In the genomic region with DNA sequence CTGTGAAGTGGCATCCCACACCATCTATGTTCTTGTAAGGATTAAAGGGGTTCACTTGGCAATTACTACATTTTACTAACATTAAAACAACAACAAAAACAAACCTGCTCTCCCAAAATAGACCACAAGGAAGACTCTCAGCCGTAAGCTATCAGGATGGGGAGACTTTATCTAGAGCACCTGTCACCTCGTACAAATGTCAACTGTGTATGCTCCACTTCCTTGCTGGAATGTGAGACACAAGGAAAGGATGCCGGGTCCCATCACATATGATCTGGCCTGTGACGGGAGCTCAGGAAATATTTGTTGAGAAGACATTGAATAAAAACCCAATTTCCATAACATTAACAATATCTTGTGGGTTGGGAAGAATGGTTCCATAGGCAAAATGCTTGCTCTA, we compare ENCODE assay signal across 11 mouse cellular contexts. TPM values are rescaled to one million over a fixed set of nuclear protein-coding genes. Genes with fewer than 3 reads are reported as not detected.
A peak's percentile ranks its signal among the peaks of the same experiment; 100 is the strongest.
DNase-seq lines count a peak whose midpoint lies in the region; ATAC-seq and TF ChIP-seq lines count a peak whose summit lies in the region.
"Had no signal": no experiment of that assay in that cellular context is flagged by ENCODE, and none has a peak within 500 bp of the region (broad histone marks: within the 10 kb centered on the region; RNA-seq: fewer than 3 reads in every experiment).

No protein-coding gene starts in this region.

- TF ChIP-seq EP300 in heart, adult 2 months (IDR thresholded peaks at IDR 0.05; ENCODE audit: insufficient read depth, low read depth, low read length), result no peak

- no peak overlapping the region for H3K4me3 ChIP-seq in heart, adult 2 months
- H3K4me3 ChIP-seq in forebrain, embryonic 14.5 days (ENCODE audit: low read depth, low read length), result no peak overlapping the region
- H3K4me3 ChIP-seq: forebrain, embryonic 12.5 days; hindbrain, embryonic 15.5 days had no signal

- no peaks in the 10 kb centered on the region for H3K36me3 ChIP-seq in heart, adult 2 months (ENCODE audit: control insufficient read depth, insufficient read depth, low read length)
- H3K36me3 ChIP-seq in forebrain, embryonic 14.5 days (ENCODE audit: control insufficient read depth, insufficient read depth, low read length), result no peaks in the 10 kb centered on the region
- H3K36me3 ChIP-seq: forebrain, embryonic 12.5 days; hindbrain, embryonic 15.5 days had no signal

- H3K27ac ChIP-seq in heart, adult 2 months, result peak overlapping the region; percentile 47; the same call in 1 of the 2 replicates
- H3K27ac ChIP-seq in forebrain, embryonic 14.5 days (ENCODE audit: low read depth, low read length), result no peak overlapping the region
- H3K27ac ChIP-seq: forebrain, embryonic 12.5 days; hindbrain, embryonic 15.5 days had no signal

- no peak overlapping the region for H3K9ac ChIP-seq in heart, adult 2 months (ENCODE audit: low read depth, low read length)
- H3K9ac ChIP-seq in forebrain, embryonic 14.5 days (ENCODE audit: low read length), result no peak overlapping the region
- H3K9ac ChIP-seq: forebrain, embryonic 12.5 days; forebrain, postnatal 0 days; hindbrain, embryonic 15.5 days had no signal

- no peak for TF ChIP-seq CTCF in heart, adult 2 months (IDR thresholded peaks at IDR 0.05)
- peak; percentile 3 for TF ChIP-seq CTCF in Patski (IDR thresholded peaks at IDR 0.05)

- H3K79me2 ChIP-seq in heart, adult 2 months (replicated peaks; ENCODE audit: control insufficient read depth, insufficient read depth, low read length), result no peaks in the 10 kb centered on the region

- in situ Hi-C loops in Patski (cut with MboI; ENCODE audit: low pct_unique_long_range_greater_than_20kb), result no loop called here

- H3K9me3 ChIP-seq in forebrain, embryonic 14.5 days (replicated peaks; ENCODE audit: control insufficient read depth, low read length), result no peaks in the 10 kb centered on the region
- H3K9me3 ChIP-seq: forebrain, embryonic 12.5 days; hindbrain, embryonic 15.5 days had no signal

- 46% methylated on average over 4 of the region's 4 CpGs for WGBS in heart, adult 2 months
- WGBS in forebrain, embryonic 14.5 days, result 60% methylated on average over 4 of the region's 4 CpGs

- no peaks in the 10 kb centered on the region for H3K27me3 ChIP-seq in heart, adult 2 months (ENCODE audit: control insufficient read depth, insufficient read depth, low read length)
- no peaks in the 10 kb centered on the region for H3K27me3 ChIP-seq in Patski
- no peaks in the 10 kb centered on the region for H3K27me3 ChIP-seq in forebrain, embryonic 14.5 days (replicated peaks; ENCODE audit: control insufficient read depth, insufficient read depth, low read length)
- H3K27me3 ChIP-seq: hindbrain, embryonic 15.5 days had no signal

- POLR2A ChIA-PET in Patski (lab: Charles Lee), result no interaction called here

- H3K4me1 ChIP-seq in heart, adult 2 months (ENCODE audit: control insufficient read depth, insufficient read depth, low read length), result peaks cover 15% of the 10 kb centered on the region
- no peaks in the 10 kb centered on the region for H3K4me1 ChIP-seq in forebrain, embryonic 14.5 days (ENCODE audit: control insufficient read depth, insufficient read depth, low read length)
- H3K4me1 ChIP-seq: forebrain, embryonic 12.5 days; hindbrain, embryonic 15.5 days had no signal

- intact Hi-C loops in heart, adult 2 months (cut with DNase I), result loop anchor here (1.0 to 2.0 kb wide), 2 partner anchors 27 to 500 kb away; no protein-coding TSS in a partner anchor

- H3K4me2 ChIP-seq in forebrain, embryonic 14.5 days (ENCODE audit: low read length), result no peak overlapping the region
- H3K4me2 ChIP-seq: forebrain, embryonic 12.5 days; heart, embryonic 11.5 days; hindbrain, embryonic 15.5 days had no signal

- CTCF ChIA-PET in Patski (lab: Charles Lee), result interaction anchor here (0.7 to 2.6 kb wide), 10 partner anchors 11 to 116 kb away, joined by 3 to 10 read pairs (median 4); no protein-coding TSS in a partner anchor

- no peak for DNase-seq in heart, adult 2 months
- no peak for DNase-seq in heart, adult 8-10 months (ENCODE audit: low spot score)
- DNase-seq in Muller cell, postnatal 12 days (ENCODE audit: inconsistent ontology term), result peak; percentile 65
- no peak for DNase-seq in Patski (ENCODE audit: low read depth, low spot score)
- peak; percentile 93 for DNase-seq in retina, postnatal 1 day
- DNase-seq in forebrain, embryonic 14.5 days (ENCODE audit: low spot score), result no peak

- no peak for ATAC-seq in Patski
- ATAC-seq in forebrain, embryonic 14.5 days, result no peak
- ATAC-seq: intestine, postnatal 0 days had no signal

- TF ChIP-seq POLR2A in heart, adult 2 months (IDR thresholded peaks at IDR 0.05; ENCODE audit: insufficient read depth, low read depth, low read length), result no peak

RNA-seq across cellular contexts. Expression of a gene that starts 32.2 kb away (rescaled TPM):
- 1 to 10 TPM; 1.7 to 1.9 TPM for total RNA-seq in heart, adult 2 months (2021)
- 0.94 and 1.5 TPM in 2 replicates for polyA plus RNA-seq in heart, adult 2 months (2012; rRNA removed)
- total RNA-seq in heart, adult 8-10 months (2022), result 1 to 10 TPM; 1.1 to 2.0 (median 1.7) TPM
- not detected for polyA plus RNA-seq in Patski (2021)
- polyA plus RNA-seq in forebrain, embryonic 14.5 days (2014; fragmentation: Nextera tagmentation; extraction: Ambion mirVana), result 5.9 and 7.8 TPM in 2 replicates

RNA-seq across cellular contexts. Expression of a gene that starts 49.4 kb away (rescaled TPM):
- 10 to 100 TPM; 42.7 to 53.5 TPM for total RNA-seq in heart, adult 2 months (2021)
- 10.6 and 14.8 TPM in 2 replicates for polyA plus RNA-seq in heart, adult 2 months (2012; rRNA removed)
- total RNA-seq in heart, adult 8-10 months (2022), result 10 to 100 TPM; 47.1 to 58.4 (median 50.7) TPM
- 16.3 TPM for polyA plus RNA-seq in Patski (2021)
- 12.5 and 13.5 TPM in 2 replicates for polyA plus RNA-seq in forebrain, embryonic 14.5 days (2014; fragmentation: Nextera tagmentation; extraction: Ambion mirVana)

RNA-seq across cellular contexts. Expression of a gene that starts 57.0 kb away (rescaled TPM):
- 1 to 10 TPM; 3.7 TPM for total RNA-seq in heart, adult 2 months (2021)
- 2.1 and 4.7 TPM in 2 replicates for polyA plus RNA-seq in heart, adult 2 months (2012; rRNA removed)
- 1 to 10 TPM; 3.5 to 4.2 (median 3.8) TPM for total RNA-seq in heart, adult 8-10 months (2022)
- 22.7 TPM for polyA plus RNA-seq in Patski (2021)
- 72.3 and 78.7 TPM in 2 replicates for polyA plus RNA-seq in forebrain, embryonic 14.5 days (2014; fragmentation: Nextera tagmentation; extraction: Ambion mirVana)

Comparison
In these comparisons a context has a peak if more than half of its experiments do, and no peak if none do; other contexts are left out.
1. DNase-seq: peak in Muller cell, postnatal 12 days (single experiment) and retina, postnatal 1 day (single experiment); none in heart, adult 2 months (0 of 2), heart, adult 8-10 months (single experiment), Patski (single experiment) and forebrain, embryonic 14.5 days (single experiment).